Mouse (Mus musculus) embryo, embryonic 11.5 days (tissue): ENCODE results near the gene Tmem104.

Source experiments
- DNase-seq: peaks from one replicate; pipeline ENCODE4 v3.0.0-alpha.2; 2012; ENCODE audit warnings: low read depth, low spot score

The Tmem104 gene

DNA sequence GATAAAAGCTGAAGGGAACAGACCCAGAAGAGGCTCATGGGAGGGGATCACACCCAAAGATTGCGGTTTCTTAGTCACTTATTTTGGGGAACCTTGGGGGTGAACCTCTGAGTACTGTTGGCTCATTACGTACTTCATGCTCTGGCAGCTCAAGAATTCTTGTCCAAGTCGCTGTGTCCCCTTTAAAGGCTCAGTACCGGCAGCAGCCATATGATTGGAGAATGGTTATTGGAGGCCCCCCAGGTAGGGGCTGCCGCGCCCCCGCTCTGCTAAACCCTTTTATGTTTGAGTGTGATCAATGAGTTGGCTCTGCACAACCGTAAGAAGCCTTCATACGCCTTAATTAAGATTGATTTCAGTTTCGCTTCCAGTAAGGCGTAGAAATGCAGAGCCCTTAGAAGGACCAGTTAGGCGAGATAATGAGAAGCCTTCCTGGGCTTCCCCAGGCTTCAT, 11.7 kb downstream of the Tmem104 start:
- no peak for DNase-seq

GRCm38 (mm10) chr11:115200520-115200919, 13.2 kb downstream of the Tmem104 start:
- no peak for DNase-seq

DNA sequence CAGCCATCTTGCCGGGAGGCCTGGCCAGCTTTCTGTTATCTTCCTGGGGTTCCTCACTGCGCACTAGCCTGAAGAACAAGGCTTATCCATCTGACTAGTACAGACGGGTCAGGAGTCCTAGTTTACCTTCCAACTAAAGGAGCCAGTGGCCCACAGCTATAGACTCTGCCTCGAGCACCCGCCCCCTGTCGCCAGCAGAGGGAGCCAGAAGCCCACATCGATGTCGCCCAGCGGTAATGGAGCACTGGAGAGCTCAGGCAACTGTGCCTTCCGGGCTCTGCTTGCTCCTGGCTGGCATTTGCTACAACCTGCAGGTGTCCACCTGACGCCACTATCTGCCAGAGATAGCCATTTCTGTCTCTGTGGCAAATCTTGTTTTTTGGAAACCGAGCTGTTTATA, 15.0 kb downstream of the Tmem104 start:
- DNase-seq, result peak; percentile 63

GRCm38 (mm10) chr11:115202756-115203155, 15.5 kb downstream of the Tmem104 start:
- DNase-seq, result no peak

DNA sequence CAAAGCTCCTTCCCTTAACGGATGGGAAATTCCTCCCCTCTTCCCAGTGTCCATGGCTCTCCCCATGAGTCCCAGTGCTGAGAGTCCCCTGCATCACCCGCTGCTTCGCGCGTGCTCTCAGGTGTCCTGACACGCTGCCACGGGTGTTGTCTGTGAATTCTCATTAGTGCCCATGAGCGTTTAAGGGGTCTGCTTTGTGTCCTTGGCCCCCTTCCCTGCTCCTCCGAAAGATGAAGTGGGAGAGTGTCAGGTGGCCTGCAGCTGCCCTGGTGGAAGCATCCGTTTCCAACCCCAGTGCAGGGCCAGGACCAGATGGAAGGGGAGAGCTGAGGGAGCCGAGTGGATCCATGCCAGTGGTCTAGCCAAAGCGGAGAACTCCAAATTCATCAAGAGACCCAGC, 20.8 kb downstream of the Tmem104 start:
- DNase-seq, result no peak

DNA sequence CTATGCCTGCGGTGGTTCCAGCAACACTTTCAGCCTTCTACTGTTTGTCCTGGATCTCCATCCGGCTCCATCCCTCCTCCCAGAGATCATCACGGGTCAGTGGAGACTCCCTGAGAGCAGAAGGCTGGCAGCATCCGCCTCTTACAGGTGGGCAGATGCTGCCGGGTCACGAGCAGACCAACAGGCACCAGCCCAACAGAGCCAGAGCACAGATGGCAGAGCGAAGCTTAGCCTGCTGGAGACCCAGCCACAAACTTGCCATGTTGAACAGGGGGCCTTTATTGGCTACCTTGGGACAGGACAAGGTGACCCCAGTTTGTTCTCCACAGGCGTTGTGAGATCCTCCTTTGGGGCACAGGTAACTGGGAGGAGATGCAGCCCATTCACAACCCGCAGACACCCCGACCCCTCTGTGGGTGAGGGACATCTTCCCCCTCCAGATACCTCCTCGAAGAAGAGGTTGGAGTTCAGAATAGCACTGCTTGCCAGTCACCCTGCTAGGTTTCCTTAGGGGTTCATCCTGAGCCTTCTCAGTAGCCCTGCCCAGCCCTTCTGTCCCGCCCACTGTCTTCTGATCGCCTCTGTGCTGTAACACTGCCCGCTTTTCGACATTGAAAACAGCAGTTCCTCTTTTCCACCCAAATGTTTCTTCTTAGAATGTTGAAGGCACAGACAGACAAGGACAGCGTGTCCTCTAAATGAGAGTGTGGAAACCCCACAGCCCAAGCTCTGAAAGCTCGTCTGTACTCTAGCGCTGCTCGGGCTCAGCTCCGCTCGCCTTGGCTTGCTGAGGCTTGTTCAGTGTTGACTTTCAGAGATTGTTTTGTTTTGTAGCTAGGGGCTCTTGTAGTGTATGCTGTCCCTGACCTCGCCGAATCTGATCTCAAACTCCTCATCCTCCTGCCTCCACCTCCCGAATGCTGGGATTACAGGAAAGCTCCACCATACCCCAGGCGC, 21.8 kb downstream of the Tmem104 start:
- DNase-seq, result no peak

GRCm38 (mm10) chr11:115209958-115210357, 22.7 kb downstream of the Tmem104 start:
- DNase-seq, result no peak

DNA sequence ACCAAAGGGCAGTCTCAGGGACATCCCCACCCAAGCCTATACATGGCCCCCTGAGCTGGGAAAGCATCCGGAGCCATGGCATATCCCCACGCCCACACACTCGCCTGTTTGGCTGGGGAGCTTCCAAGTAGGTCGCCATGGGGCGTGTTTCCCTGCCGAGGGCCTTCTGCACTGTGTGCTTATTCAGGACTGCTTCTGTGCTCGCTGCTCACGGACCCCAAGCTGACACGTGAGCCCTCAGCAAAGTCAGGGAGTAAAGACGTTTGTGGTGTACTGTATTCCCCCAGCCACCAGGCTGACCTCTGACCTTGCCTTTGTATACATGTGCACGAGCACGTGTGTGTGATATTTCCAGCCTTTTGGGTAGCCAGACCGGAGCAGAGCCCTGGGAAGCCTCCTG, 24.8 kb downstream of the Tmem104 start:
- no peak for DNase-seq

- no peak for DNase-seq
Observed at GRCm38 (mm10) chr11:115215123-115215522, 27.8 kb downstream of the Tmem104 start.

GRCm38 (mm10) chr11:115217439-115218410, 30.4 kb downstream of the Tmem104 start:
- DNase-seq, result no peak

GRCm38 (mm10) chr11:115219263-115219662, 32.0 kb downstream of the Tmem104 start:
- DNase-seq, result no peak

GRCm38 (mm10) chr11:115219685-115220084, 32.4 kb downstream of the Tmem104 start:
- DNase-seq, result no peak

GRCm38 (mm10) chr11:115222077-115222476, 34.8 kb downstream of the Tmem104 start:
- no peak for DNase-seq

DNA sequence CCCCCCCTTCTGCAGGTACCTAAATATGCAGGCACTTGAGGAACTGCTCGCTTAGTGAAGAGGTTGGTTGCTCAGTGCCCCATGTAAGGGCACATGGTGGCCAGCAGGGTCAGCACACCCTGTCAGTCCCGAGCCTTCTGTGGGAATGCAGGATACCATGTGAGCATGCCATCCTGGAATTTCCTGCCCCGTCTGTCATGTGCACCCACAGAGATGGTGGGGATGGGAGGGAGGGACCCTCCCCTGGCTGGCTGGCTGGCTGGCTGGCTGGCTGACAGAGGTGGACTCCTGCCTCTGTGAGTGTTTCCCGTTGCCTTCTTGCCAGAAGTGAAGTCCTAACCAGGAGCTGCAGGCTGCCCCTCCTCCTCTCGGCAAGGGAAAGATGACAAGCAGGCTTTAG, 35.3 kb downstream of the Tmem104 start:
- DNase-seq, result no peak

DNA sequence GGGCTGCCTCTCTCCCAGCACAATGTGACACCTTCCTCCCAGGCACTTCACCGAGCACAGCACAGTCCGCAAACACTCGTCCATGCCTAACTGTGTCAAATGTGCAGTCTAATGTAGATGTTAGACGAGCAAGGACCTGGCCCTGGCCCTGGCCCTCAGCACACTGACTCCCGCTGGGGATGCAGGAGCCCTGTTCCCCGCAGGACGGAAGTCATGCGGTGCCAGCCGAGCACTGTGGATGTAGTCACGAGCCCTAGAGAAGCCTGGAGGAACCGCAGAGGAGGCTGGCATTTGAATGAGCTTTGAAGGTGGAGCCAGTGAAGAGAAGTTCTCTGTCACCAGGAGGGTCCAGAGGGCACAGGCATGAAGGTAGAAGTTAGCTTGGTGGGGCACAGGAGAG, 36.2 kb downstream of the Tmem104 start:
- DNase-seq, result no peak

DNA sequence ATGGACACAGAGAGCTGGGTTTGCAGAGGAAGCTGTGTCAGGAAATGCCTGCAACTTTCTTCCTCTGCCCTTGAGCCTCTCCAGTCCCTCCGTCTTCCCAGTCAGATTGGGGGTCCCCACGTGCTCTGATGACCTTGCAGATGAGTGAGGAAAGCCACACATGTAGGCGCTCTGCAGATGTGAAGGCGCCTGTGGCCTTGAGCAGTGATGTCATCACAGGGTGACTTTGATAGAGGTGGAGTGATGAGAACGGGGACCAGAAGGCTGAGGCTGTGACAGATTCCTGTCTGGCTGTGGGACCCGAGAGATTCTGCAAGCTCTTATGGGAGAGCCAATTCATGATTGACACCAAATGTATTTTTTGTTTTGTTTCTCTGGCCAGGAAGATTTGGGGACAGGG, 36.6 kb downstream of the Tmem104 start:
- no peak for DNase-seq

GRCm38 (mm10) chr11:115224889-115225288, 37.6 kb downstream of the Tmem104 start:
- peak; percentile 49 for DNase-seq

GRCm38 (mm10) chr11:115225301-115225700, 38.0 kb downstream of the Tmem104 start:
- DNase-seq, result no peak

- DNase-seq, result no peak
Observed at GRCm38 (mm10) chr11:115226811-115227491, 39.7 kb downstream of the Tmem104 start.

DNA sequence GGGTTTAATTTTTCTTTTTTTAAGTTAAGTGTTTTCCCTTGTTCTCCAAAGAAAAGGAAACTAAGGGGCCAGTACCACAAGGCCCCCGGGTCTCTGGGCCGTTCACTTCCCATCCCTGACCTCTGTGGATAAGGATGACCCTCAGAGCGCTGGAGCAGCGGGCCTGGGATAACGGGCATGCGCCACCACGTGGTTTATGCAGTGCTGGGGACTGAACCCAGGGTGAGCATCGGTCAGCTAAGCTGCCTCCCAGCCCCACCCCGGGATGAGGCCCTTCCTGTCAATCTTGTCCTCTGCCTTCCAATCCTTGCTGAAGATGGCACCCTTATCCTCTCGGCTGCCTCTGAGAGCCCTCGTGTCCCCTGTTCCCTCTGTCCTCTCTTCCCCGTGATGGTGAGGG, 40.4 kb downstream of the Tmem104 start:
- DNase-seq, result no peak

DNA sequence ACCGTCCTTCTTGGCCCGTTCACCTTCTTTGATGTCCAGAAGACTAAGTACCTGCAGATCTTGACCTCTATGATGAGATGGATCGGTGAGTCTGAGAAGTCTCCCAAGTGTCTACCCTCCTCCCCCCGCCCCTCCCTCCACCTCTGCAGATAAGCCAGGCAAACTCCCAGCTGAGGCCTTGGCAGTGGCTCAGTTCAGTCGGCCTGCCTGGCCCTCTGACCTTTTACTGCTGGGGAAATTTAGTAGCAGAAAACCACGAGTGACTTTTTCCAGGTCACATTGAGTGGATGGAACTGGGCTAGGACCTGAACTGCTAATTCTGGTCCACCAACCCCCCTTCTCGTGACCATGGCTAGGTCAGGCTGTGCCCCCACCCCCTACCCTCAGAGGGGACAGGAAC, 41.1 kb downstream of the Tmem104 start:
- DNase-seq, result no peak
